Comparison of ENCODE assay signal across 15 mouse cellular contexts in genomic region chr19:31750976-31751676, GRCm38 (mm10). TPM values are rescaled to one million over a fixed set of nuclear protein-coding genes. Genes with fewer than 3 reads are reported as not detected.
DNase-seq lines count a peak whose midpoint lies in the region; ATAC-seq and TF ChIP-seq lines count a peak whose summit lies in the region.
"Had no signal": no experiment of that assay in that cellular context is flagged by ENCODE, and none has a peak within 500 bp of the region (broad histone marks: within the 10 kb centered on the region; RNA-seq: fewer than 3 reads in every experiment).

No protein-coding gene starts in this region.

- 0 out of 2 replicates have a peak, but pooled peaks cover 3% of the 10 kb centered on the region for H3K4me1 ChIP-seq in limb, embryonic 14.5 days (ENCODE audit: control insufficient read depth, insufficient read depth, low read length)
- H3K4me1 ChIP-seq in limb, embryonic 10.5 days = peaks cover 9% of the 10 kb centered on the region
- peaks cover 33% of the 10 kb centered on the region for H3K4me1 ChIP-seq in lung, embryonic 15.5 days

- no peak overlapping the region for H3K9ac ChIP-seq in limb, embryonic 14.5 days (ENCODE audit: low read depth, low read length, severe bottlenecking)
- no peak overlapping the region for H3K9ac ChIP-seq in lung, embryonic 15.5 days
- H3K9ac ChIP-seq: liver, embryonic 13.5 days; neural tube, embryonic 13.5 days had no signal

- 0 out of 2 replicates have a peak, but pooled peaks cover 2% of the 10 kb centered on the region for H3K27me3 ChIP-seq in limb, embryonic 14.5 days (ENCODE audit: control insufficient read depth, insufficient read depth, low read length)
- H3K27me3 ChIP-seq in limb, embryonic 10.5 days (ENCODE audit: low read depth, poor library complexity, severe bottlenecking) = no peaks in the 10 kb centered on the region
- H3K27me3 ChIP-seq in lung, embryonic 15.5 days = no peaks in the 10 kb centered on the region
- H3K27me3 ChIP-seq: liver, embryonic 13.5 days; neural tube, embryonic 13.5 days had no signal

- H3K27ac ChIP-seq in limb, embryonic 14.5 days (replicated peaks; ENCODE audit: low read depth, low read length) = no peak overlapping the region
- H3K27ac ChIP-seq in limb, embryonic 10.5 days = no peak overlapping the region
- peak overlapping the region; percentile 68 for H3K27ac ChIP-seq in lung, embryonic 15.5 days
- H3K27ac ChIP-seq: liver, embryonic 13.5 days; neural tube, embryonic 13.5 days had no signal

- no peaks in the 10 kb centered on the region for H3K9me3 ChIP-seq in limb, embryonic 14.5 days (ENCODE audit: control insufficient read depth, low read length)
- H3K9me3 ChIP-seq in limb, embryonic 10.5 days (replicated peaks) = no peaks in the 10 kb centered on the region
- H3K9me3 ChIP-seq in lung, embryonic 15.5 days = no peaks in the 10 kb centered on the region
- H3K9me3 ChIP-seq: G1E; liver, embryonic 13.5 days; neural tube, embryonic 13.5 days had no signal

- no peak for ATAC-seq in limb, embryonic 14.5 days (ENCODE audit: low FRiP score, low read depth)
- peak; percentile 86; the same call in 1 of the 2 replicates for ATAC-seq in lung, embryonic 15.5 days (ENCODE audit: borderline replicate concordance, extremely low read depth, low FRiP score, low TSS enrichment)

- no peak overlapping the region for H3K4me3 ChIP-seq in limb, embryonic 14.5 days (replicated peaks; ENCODE audit: low read length)
- H3K4me3 ChIP-seq in limb, embryonic 10.5 days = no peak overlapping the region
- no peak overlapping the region for H3K4me3 ChIP-seq in lung, embryonic 15.5 days
- H3K4me3 ChIP-seq: liver, embryonic 13.5 days; neural tube, embryonic 13.5 days had no signal

- H3K4me2 ChIP-seq in limb, embryonic 14.5 days (replicated peaks; ENCODE audit: low read depth, low read length, severe bottlenecking) = no peak overlapping the region
- H3K4me2 ChIP-seq in lung, embryonic 15.5 days = no peak overlapping the region
- H3K4me2 ChIP-seq: liver, embryonic 13.5 days; neural tube, embryonic 13.5 days had no signal

- no peaks in the 10 kb centered on the region for H3K36me3 ChIP-seq in limb, embryonic 14.5 days (ENCODE audit: control insufficient read depth, insufficient read depth, low read length)
- H3K36me3 ChIP-seq in limb, embryonic 10.5 days = no peaks in the 10 kb centered on the region
- no peaks in the 10 kb centered on the region for H3K36me3 ChIP-seq in lung, embryonic 15.5 days
- H3K36me3 ChIP-seq: G1E; liver, embryonic 13.5 days; neural tube, embryonic 13.5 days had no signal

- no peak for TF ChIP-seq POLR2A in limb, embryonic 14.5 days (IDR thresholded peaks at IDR 0.05; ENCODE audit: borderline replicate concordance, extremely low read depth, insufficient read depth, insufficient read length)

- DNase-seq in embryo, embryonic 11 days = peak; percentile 14
- no peak for DNase-seq in embryo, embryonic 10.5 days (ENCODE audit: low spot score)
- peak; percentile 42 for DNase-seq in limb, embryonic 14.5 days (ENCODE audit: low spot score)
- no peak for DNase-seq in limb, embryonic 10.5 days (ENCODE audit: low spot score)
- no peak for DNase-seq in spleen, adult 18-20 months
- no peak for DNase-seq in adipocyte (ENCODE audit: low spot score)
- no peak for DNase-seq in urinary bladder, postnatal 10 days (ENCODE audit: low spot score)
- DNase-seq: adrenal gland, postnatal 10 days; kidney, postnatal 36 days; liver, embryonic 13.5 days; midbrain, embryonic 14.5 days; right cerebral cortex, postnatal 25 days had no signal

- 61% methylated on average over 11 of the region's 11 CpGs for WGBS in limb, embryonic 14.5 days
- 79% methylated on average over 11 of the region's 11 CpGs for WGBS in limb, embryonic 10.5 days
- WGBS in lung, embryonic 15.5 days = 14% methylated on average over 11 of the region's 11 CpGs

RNA-seq across cellular contexts. Expression of gene Prkg1, which starts 13.7 kb away (rescaled TPM):
- polyA plus RNA-seq in limb, embryonic 14.5 days (2012; rRNA removed) = 7.1 and 7.4 TPM in 2 replicates
- 7.6 and 9.6 TPM in 2 replicates for polyA plus RNA-seq in limb, embryonic 14.5 days (2014; fragmentation: Nextera tagmentation; extraction: Ambion mirVana)
- 1.4 and 3.4 TPM in 2 replicates for polyA plus RNA-seq in limb, embryonic 10.5 days (2016; fragmentation: Nextera tagmentation; extraction: Ambion mirVana)
- polyA plus RNA-seq in lung, embryonic 15.5 days (2015; fragmentation: Nextera tagmentation; extraction: Ambion mirVana) = 5.7 and 6.5 TPM in 2 replicates

Comparison
In these comparisons a context has a peak if more than half of its experiments do, and no peak if none do; other contexts are left out.
1. DNase-seq: peak in embryo, embryonic 11 days (single experiment) and limb, embryonic 14.5 days (single experiment); none in embryo, embryonic 10.5 days (single experiment), limb, embryonic 10.5 days (single experiment), spleen, adult 18-20 months (0 of 2), adipocyte (single experiment) and urinary bladder, postnatal 10 days (single experiment).